Mouse (Mus musculus): ENCODE results near the gene Olfr601. TPM values are rescaled to one million over a fixed set of nuclear protein-coding genes. Genes with fewer than 3 reads are reported as not detected.

Gene Olfr601
- polyA plus RNA-seq (2012; rRNA removed), result not detected in 2 replicates

GRCm38 (mm10) chr7:103362555-103362954 is at the start of gene Olfr601:
Gene Olfr601 (minus strand): TSS chr7:103362655.

GRCm38 (mm10) chr7:103386077-103386476 is 23.6 kb upstream of the Olfr601 start, which contains the start of gene Olfr603:
Gene Olfr603 (minus strand): TSS chr7:103386177.

GRCm38 (mm10) chr7:103349569-103349968 is 12.9 kb downstream of the Olfr601 start, which contains the start of gene Olfr600:
Gene Olfr600 (minus strand): TSS chr7:103349669.

GRCm38 (mm10) chr7:103335617-103336016 is 26.8 kb downstream of the Olfr601 start, which contains the start of gene Olfr599:
Gene Olfr599 (plus strand): TSS chr7:103335917.

GRCm38 (mm10) chr7:103323268-103323667 is 39.2 kb downstream of the Olfr601 start, which contains the start of gene Olfr598:
Gene Olfr598 (plus strand): TSS chr7:103323568.

GRCm38 (mm10) chr7:103316015-103316414 is 46.4 kb downstream of the Olfr601 start, which contains the start of gene Olfr597:
Gene Olfr597 (plus strand): TSS chr7:103316315.

Other genes with a start within 250 kb of the Olfr601 start
- gene Olfr586, start 237.0 kb downstream of the Olfr601 start, polyA plus RNA-seq (2012; rRNA removed), result not detected in 2 replicates
- gene Olfr588-ps1, start 221.8 kb downstream of the Olfr601 start, polyA plus RNA-seq (2012; rRNA removed), result not detected in 2 replicates
- gene Olfr589, start 206.3 kb downstream of the Olfr601 start, polyA plus RNA-seq (2012; rRNA removed), result not detected in 2 replicates
- gene Olfr591, start 184.3 kb downstream of the Olfr601 start, polyA plus RNA-seq (2012; rRNA removed), result not detected in 2 replicates
- gene Olfr592, start 177.9 kb downstream of the Olfr601 start, polyA plus RNA-seq (2012; rRNA removed), result not detected in 2 replicates
- not detected in 2 replicates for gene Olfr593, start 150.8 kb downstream of the Olfr601 start, polyA plus RNA-seq (2012; rRNA removed)
- not detected in 2 replicates for gene Olfr594, start 145.7 kb downstream of the Olfr601 start, polyA plus RNA-seq (2012; rRNA removed)
- not detected in 2 replicates for gene Usp17ld, start 110.2 kb downstream of the Olfr601 start, polyA plus RNA-seq (2012; rRNA removed)
- gene Olfr596, start 57.0 kb downstream of the Olfr601 start, polyA plus RNA-seq (2012; rRNA removed), result not detected in 2 replicates
- not detected in 2 replicates for gene Olfr597, start 46.3 kb downstream of the Olfr601 start, polyA plus RNA-seq (2012; rRNA removed)
- not detected in 2 replicates for gene Olfr598, start 39.1 kb downstream of the Olfr601 start, polyA plus RNA-seq (2012; rRNA removed)
- not detected in 2 replicates for gene Olfr599, start 26.7 kb downstream of the Olfr601 start, polyA plus RNA-seq (2012; rRNA removed)
- not detected in 2 replicates for gene Olfr600, start 13.0 kb downstream of the Olfr601 start, polyA plus RNA-seq (2012; rRNA removed)
- gene Olfr603, start 23.5 kb upstream of the Olfr601 start, polyA plus RNA-seq (2012; rRNA removed), result not detected in 2 replicates
- 0.07 TPM in 1 of 2 replicates, not detected in the other for gene Usp17lc, start 52.4 kb upstream of the Olfr601 start, polyA plus RNA-seq (2012; rRNA removed)
- not detected in 2 replicates for gene Olfr605, start 82.8 kb upstream of the Olfr601 start, polyA plus RNA-seq (2012; rRNA removed)
- gene Olfr606, start 86.4 kb upstream of the Olfr601 start, polyA plus RNA-seq (2012; rRNA removed), result not detected in 2 replicates
- not detected in 2 replicates for gene Olfr607, start 101.5 kb upstream of the Olfr601 start, polyA plus RNA-seq (2012; rRNA removed)
- not detected in 2 replicates for gene Olfr608, start 107.2 kb upstream of the Olfr601 start, polyA plus RNA-seq (2012; rRNA removed)
- gene Olfr609, start 135.4 kb upstream of the Olfr601 start, polyA plus RNA-seq (2012; rRNA removed), result not detected in 2 replicates
- gene Olfr610, start 149.5 kb upstream of the Olfr601 start, polyA plus RNA-seq (2012; rRNA removed), result not detected in 2 replicates
- not detected in 2 replicates for gene Olfr611, start 158.2 kb upstream of the Olfr601 start, polyA plus RNA-seq (2012; rRNA removed)
- not detected in 2 replicates for gene Olfr612, start 180.1 kb upstream of the Olfr601 start, polyA plus RNA-seq (2012; rRNA removed)
- not detected in 2 replicates for gene Olfr613, start 185.4 kb upstream of the Olfr601 start, polyA plus RNA-seq (2012; rRNA removed)
- gene Olfr615, start 193.4 kb upstream of the Olfr601 start, polyA plus RNA-seq (2012; rRNA removed), result not detected in 2 replicates
- gene Olfr616, start 206.5 kb upstream of the Olfr601 start, polyA plus RNA-seq (2012; rRNA removed), result not detected in 2 replicates
- gene Olfr617, start 210.4 kb upstream of the Olfr601 start, polyA plus RNA-seq (2012; rRNA removed), result not detected in 2 replicates
- gene Olfr618, start 227.4 kb upstream of the Olfr601 start, polyA plus RNA-seq (2012; rRNA removed), result not detected in 2 replicates
- gene Olfr619, start 237.9 kb upstream of the Olfr601 start, polyA plus RNA-seq (2012; rRNA removed), result not detected in 2 replicates
- not detected in 2 replicates for gene Olfr620, start 249.9 kb upstream of the Olfr601 start, polyA plus RNA-seq (2012; rRNA removed)